Mouse (Mus musculus) thymus, postnatal 4 days (tissue): ENCODE results near the gene Hoxb7.

ENCODE experiments used
- DNase-seq: peaks from one replicate; pipeline ENCODE4 v3.0.0; 2021

Gene Hoxb7

DNA sequence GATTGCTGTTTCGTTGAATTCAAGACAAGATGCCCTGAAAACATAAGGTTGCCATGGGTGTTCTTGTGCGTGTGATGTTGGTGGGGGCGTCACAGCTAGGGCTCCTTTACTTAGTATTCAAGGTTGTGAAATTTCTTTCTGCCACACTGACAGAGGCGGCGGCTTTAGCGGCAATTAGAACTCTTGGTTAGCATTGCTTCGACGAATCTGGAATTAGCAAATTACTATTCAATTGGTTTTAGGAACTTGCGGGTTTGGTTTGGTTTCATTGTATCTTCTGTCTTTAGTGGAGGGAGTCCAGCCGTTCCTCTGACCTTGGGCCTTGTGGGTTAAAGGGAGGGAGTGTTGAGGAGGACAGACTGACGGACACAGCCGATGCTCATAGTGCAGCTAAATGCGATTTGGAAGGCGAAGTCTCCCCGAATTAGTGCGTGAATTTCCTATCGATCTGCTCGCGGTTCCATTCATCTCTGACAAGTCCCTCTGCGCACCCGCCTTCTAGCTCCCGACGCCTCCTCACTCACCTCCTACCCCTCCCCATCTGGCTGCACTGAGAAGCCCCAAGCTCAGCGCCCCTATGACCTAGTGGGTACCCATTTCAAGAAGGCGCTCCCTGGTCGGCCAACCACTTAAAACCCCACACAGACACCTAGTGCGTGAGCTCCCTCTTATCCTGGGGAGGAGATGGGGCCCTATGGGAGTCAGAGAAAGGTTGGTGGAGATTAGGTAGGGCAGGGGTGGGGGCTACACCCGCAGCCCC lies 31.4 kb downstream of the Hoxb7 start, which contains the start of gene Hoxb4:
Hoxb4 (plus strand) TSS at position 660 of the 760 bp plus-strand sequence.
- no peak for DNase-seq

DNA sequence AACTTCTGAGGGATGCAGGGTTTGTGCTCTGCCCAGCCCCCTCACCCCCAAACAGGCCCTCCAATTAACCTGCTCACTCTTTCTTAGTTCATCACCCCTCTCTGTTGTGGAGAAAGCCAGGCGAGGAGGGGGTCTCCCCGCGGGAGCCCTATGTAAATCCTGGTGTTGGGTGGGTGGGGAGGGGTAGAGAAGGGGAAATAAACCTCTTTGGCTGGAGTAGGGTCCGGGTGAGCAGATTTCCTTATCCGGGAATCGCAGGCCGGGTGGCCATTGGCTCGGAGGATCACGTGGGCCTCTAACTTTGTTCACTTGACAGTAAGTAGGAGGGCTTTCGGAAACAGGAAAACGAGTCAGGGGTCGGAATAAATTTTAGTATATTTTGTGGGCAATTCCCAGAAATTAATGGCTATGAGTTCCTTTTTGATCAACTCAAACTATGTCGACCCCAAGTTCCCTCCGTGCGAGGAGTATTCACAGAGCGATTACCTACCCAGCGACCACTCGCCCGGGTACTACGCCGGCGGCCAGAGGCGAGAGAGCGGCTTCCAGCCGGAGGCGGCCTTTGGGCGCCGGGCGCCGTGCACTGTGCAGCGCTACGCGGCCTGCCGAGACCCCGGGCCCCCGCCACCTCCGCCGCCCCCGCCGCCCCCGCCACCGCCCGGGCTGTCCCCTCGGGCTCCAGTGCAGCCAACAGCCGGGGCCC lies 32.1 kb downstream of the Hoxb7 start:
- peak; percentile 38 for DNase-seq

DNA sequence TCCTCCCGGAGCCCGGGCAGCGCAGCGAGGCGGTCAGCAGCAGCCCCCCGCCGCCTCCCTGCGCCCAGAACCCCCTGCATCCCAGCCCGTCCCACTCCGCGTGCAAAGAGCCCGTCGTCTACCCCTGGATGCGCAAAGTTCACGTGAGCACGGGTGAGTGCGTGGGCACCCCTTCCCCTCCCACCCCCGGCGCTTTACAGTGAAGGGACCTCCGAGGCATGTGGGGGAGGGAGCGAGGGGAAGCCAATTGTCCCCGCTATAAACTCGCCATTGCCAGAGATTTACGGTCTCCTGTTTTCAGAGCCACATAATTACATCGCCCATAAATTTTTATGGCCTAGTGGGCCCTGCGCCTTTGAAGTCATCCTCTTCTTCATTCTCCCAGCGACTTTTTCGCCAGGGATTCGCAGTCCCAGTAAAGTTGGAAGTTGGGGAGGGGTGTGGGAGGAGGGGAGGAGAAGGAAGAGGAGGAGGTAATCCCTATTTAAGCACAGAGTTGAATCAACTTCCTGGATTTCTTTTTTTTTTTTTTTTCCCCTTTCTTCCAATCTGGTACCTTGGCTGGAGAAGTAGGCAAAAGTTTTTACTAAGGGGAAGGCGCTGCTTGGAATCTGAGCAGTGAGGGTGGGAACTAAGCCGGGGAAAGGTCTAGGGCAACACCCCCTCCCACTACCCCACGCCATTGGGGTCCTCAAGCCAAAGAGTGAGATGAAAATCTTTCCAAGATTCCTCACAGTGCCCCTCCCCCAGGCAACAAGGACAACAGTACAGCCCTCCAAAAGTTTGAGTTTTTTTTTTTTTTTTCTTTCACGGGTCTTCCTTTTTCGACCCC lies 32.9 kb downstream of the Hoxb7 start:
- DNase-seq, result no peak

GRCm38 (mm10) chr11:96319910-96320309 lies 33.5 kb downstream of the Hoxb7 start:
- DNase-seq, result peak; percentile 20

DNA sequence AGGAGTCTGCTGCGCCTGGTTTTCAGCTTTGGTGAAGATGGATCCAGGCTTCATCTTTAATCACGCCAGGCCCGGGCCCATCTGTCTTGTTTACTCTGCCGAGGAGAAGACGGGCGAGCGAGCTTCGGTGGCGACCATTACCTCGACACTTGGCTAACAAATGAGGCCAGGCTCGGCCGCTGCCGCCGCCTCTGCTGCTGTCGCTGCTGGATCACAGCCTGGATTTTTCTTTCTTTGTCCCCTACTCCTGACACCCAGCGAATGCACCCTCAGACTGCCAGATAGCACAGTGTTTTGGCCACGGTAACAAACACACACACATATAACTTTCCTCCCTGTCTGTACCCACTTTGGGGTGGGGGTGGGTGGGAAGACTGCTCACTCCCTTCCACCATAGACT lies 34.3 kb downstream of the Hoxb7 start:
- DNase-seq, result no peak

GRCm38 (mm10) chr11:96321846-96322245 lies 35.4 kb downstream of the Hoxb7 start:
- DNase-seq, result no peak

GRCm38 (mm10) chr11:96322738-96323137 lies 36.3 kb downstream of the Hoxb7 start:
- no peak for DNase-seq

DNA sequence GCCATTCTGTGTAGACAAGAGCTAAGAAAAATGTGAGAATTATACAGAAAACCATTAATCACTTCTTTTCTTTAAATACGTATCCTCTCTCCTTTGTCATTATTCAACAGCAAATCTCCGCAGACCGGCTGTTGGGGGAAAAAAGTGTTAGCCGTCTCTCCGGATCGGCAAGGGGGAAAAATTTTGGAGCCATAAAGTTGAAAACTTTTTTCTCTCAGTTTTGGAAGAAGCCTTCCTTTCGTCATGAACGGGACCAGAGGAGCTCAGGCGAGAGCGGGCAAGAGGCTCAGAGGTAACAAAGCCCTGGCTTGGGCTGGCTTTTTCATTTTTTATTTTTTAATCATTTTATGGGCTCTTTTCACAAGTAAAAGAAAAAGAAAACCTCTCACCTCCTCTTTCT lies 36.7 kb downstream of the Hoxb7 start, which contains the start of gene Hoxb3:
Hoxb3 (plus strand) TSS at position 173 of the 400 bp plus-strand sequence.
- DNase-seq, result no peak

- no peak for DNase-seq
Observed at GRCm38 (mm10) chr11:96324125-96324524, 37.7 kb downstream of the Hoxb7 start.

- DNase-seq, result no peak
Observed at GRCm38 (mm10) chr11:96324965-96325364, 38.5 kb downstream of the Hoxb7 start.

DNA sequence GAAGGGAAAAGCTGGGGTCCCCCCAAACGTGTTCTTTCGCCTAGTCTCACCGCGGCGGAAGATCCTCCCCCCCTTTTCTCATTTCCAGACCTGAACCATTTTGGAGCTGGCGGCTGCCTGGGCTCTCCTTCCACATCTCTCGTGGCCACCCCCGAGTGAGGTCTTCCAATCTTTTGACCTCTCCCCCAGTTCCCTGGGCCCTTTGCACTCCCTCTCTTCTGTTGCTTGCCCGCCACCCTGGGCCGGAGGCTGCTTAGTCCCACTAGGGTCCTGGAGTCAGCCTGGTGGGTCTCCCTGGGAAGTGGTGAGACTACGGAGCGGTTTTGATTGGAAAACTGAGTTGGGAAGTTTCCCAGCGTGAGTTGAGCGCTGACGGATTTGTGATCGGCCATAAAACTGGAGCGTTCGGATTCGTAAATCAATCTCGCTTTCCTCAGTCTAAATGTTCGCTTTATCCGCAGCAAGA lies 39.4 kb downstream of the Hoxb7 start:
- DNase-seq, result no peak

DNA sequence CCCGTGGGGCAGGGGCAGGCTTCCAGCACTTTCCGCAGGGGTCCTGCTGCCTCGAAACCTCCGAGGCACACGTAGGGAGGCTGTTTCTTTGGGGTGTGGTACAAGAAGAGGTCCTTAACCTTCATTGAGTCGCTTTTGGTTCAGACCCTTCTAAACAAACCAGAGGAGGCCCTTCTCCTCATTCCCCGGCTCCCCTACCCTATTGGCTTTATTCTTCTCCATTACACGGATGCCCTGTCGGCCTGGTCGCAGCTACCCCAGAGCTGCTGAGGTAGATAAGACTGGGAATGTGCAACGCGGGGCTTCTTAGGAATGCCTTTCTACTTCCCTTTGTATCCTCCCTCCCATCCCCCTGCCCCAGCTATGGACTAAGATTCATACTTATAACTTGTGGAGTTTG lies 40.3 kb downstream of the Hoxb7 start:
- DNase-seq, result no peak

DNA sequence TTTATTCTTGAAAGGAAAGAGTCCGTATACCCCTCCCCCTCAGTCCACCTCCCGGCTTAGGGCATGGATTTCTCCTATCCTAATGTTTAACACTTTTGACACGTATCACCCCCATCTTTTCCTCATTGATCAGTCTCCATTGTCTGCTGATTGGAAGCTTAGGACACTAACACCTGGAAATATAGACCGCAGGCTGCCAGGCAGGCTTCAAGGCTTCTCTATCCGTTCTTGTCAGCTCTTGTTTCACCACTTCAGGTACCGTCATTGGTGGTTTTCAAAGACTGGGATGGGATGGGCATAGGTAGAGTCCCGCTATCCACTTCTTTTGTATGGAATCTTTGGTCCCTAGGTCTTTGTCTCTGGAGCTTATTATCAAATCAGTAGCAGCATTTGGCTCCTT lies 40.7 kb downstream of the Hoxb7 start:
- no peak for DNase-seq

DNA sequence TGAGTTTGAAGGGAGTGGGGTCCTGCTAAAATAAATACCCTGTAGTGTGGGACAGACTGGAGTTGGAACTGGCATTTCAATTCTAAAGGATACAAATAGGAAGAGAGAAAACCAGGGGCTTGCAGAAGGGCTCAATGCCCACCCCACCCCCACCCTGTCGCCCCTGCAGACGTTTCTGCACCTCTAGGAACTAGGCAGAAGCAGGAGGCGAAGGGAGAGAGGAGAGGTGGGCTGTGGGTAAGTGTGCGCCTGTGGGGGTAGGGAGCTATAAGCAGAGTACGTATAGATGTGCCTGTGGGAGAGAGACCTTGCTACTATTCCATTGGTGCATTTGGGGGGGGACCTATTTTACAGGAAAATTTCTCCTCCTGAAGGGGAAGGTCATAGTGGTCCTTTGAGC lies 41.3 kb downstream of the Hoxb7 start:
- DNase-seq, result no peak

- no peak for DNase-seq
Observed at GRCm38 (mm10) chr11:96328605-96329004, 42.2 kb downstream of the Hoxb7 start.

DNA sequence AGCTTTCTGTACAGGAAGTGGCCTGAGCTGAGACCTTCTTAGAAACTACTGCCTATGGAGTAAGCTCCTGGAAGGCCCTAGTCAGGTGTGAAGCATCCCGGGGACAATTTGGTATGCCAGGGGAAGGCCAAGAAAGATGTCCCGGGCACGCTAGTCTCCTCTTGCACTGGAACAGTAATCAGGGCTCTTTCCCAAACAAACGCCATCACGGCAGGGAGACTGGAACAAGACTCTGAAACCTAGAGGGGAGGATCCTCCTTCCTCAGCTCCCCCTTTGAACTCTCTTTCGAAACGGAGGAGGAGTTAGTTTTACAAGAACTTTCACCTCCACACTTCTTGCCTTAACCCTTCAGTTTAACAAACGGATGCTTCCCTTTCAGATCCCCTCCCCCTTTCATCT lies 45.7 kb downstream of the Hoxb7 start:
- DNase-seq, result no peak

DNA sequence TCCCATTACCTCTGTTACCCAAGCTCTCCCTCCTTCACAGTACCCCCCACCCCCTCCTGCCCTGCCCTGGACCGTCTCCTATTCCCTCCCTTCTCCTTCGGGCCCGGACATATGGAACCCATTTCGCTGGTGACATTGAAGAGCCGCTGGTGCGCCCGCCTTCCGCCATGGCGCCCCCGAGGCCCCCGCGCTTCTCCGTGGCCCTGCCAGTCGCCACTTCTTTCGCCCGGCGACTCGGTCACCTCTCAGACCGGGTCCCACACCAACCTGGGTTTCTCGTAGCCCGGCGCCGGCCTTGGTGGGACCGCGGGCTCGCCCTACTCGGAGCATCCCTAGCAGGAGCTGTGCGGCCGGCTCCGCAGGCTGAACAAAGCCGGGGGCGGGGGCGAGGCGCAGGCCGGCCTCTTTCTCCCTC lies 46.2 kb downstream of the Hoxb7 start:
- DNase-seq, result no peak

DNA sequence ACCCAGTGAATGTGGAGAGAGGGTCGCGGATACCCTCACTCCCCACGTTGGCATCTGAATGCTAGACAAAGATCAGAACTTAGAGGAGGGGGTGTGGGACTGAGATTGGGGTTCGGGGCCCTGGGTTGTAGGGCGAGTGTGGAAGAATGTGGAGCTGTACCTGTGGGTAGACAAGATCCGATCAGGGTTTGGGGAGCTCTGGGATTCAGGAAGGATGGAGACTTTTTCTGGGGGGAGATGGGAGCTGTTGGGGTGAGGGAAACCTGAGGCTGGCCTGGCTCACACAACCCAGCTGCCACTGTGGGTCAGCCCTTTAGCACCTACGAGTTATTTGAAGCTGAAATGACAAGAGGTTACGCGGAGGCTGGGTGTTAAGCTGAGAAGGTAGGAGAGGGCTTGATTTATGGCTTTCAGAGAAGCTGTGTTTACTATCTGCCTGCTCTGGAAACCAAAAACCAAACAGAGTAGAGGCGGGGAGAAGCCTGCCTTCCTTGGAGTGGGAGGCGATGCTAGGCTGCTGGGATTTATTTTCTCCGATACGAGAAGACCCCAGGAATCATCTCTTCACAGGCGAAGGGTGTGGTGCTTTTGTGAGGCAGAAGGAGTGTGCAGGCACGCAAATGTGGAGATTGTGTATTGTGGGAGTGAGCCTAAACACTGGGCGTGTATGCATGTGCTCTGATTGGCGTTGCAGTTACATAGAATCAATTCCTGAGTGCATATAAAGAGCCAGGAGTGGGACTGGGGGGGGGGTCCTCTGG lies 47.0 kb downstream of the Hoxb7 start:
- no peak for DNase-seq

- DNase-seq, result no peak
Observed at GRCm38 (mm10) chr11:96334002-96334364, 47.6 kb downstream of the Hoxb7 start.

- no peak for DNase-seq
Observed at GRCm38 (mm10) chr11:96334998-96335397, 48.6 kb downstream of the Hoxb7 start.

GRCm38 (mm10) chr11:96336597-96336996 lies 50.2 kb downstream of the Hoxb7 start:
- DNase-seq, result no peak

GRCm38 (mm10) chr11:96337026-96337425 lies 50.6 kb downstream of the Hoxb7 start:
- no peak for DNase-seq
